Comparison of ENCODE assay signal across 8 mouse cellular contexts in the genomic region with DNA sequence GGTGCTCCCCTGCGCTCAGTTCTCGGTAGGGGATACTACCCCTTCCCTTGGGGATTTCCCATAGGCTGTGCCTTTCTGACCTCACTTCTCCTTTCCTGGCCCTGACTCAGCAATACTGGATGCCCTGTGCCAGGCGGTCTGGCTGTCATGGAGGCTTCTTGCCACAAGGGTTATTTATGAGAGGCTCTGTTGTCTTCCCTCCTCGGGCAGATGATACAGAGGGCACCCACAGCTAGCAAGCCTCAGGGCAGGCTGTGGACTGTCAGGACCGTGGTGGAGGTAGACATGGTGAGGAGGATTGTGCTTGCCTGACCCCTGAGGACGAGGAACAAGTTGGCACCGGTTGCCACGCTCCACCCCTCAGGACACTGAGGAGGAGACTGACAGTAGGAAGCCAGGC. TPM values are rescaled to one million over a fixed set of nuclear protein-coding genes. Genes with fewer than 3 reads are reported as not detected.
DNase-seq lines count a peak whose midpoint lies in the region; ATAC-seq lines count a peak whose summit lies in the region.

No protein-coding gene starts in this region.

- ATAC-seq in stomach, embryonic 15.5 days (ENCODE audit: insufficient read depth, low FRiP score, low read depth), result no peak

- no peak overlapping the region for H3K9ac ChIP-seq in stomach, embryonic 15.5 days

- H3K27ac ChIP-seq in stomach, embryonic 15.5 days, result 0 out of 2 replicates have a peak overlapping the region, but pooled peaks have one; percentile 11

- H3K4me2 ChIP-seq in stomach, embryonic 15.5 days, result no peak overlapping the region

- peaks cover 5% of the 10 kb centered on the region; the same call in 1 of the 2 replicates for H3K36me3 ChIP-seq in stomach, embryonic 15.5 days

- no peaks in the 10 kb centered on the region for H3K27me3 ChIP-seq in stomach, embryonic 15.5 days (replicated peaks)

- peaks cover 54% of the 10 kb centered on the region for H3K4me1 ChIP-seq in stomach, embryonic 15.5 days

- 58% methylated on average over 8 of the region's 8 CpGs for WGBS in stomach, embryonic 15.5 days

- DNase-seq in heart, adult 11 months, result peak; percentile 97
- DNase-seq in heart, postnatal 25 days (ENCODE audit: low spot score), result no peak
- DNase-seq in 3T3-L1 (ENCODE audit: low read depth, low spot score) (peak; percentile 25), ZHBTc4 (ENCODE audit: low read depth, low spot score) (peak; percentile 63)
- peak; percentile 56 to 59 for DNase-seq in kidney, postnatal 36 days
- DNase-seq in c-Kit-positive CD71-positive TER-119-positive erythroid progenitor cells, embryonic 14.5 days (ENCODE audit: low spot score), result no peak
- DNase-seq in thymus, postnatal 0 days (ENCODE audit: low spot score), result no peak

- H3K9me3 ChIP-seq in stomach, embryonic 15.5 days, result no peaks in the 10 kb centered on the region

- H3K4me3 ChIP-seq in stomach, embryonic 15.5 days (replicated peaks), result no peak overlapping the region

- intact Hi-C loops in heart, postnatal 25 days (cut with DNase I), result no loop called here

RNA-seq across cellular contexts. Expression of a gene that starts 28.3 kb away (rescaled TPM):
- not detected for total RNA-seq in heart, postnatal 25 days (2021)
- 3.6 and 8.0 TPM in 2 replicates for polyA plus RNA-seq in stomach, embryonic 15.5 days (2015; fragmentation: Nextera tagmentation; extraction: Ambion mirVana)
- polyA plus RNA-seq in thymus, postnatal 0 days (2015; fragmentation: Nextera tagmentation; extraction: Ambion mirVana), result 1.1 TPM in 1 of 2 replicates, not detected in the other

RNA-seq across cellular contexts. Expression of a gene that starts 34.5 kb away (rescaled TPM):
- total RNA-seq in heart, postnatal 25 days (2021), result 10 to 100 TPM; 31.6 to 35.9 TPM
- polyA plus RNA-seq in stomach, embryonic 15.5 days (2015; fragmentation: Nextera tagmentation; extraction: Ambion mirVana), result 88.7 and 92.5 TPM in 2 replicates
- 31.1 and 34.4 TPM in 2 replicates for polyA plus RNA-seq in thymus, postnatal 0 days (2015; fragmentation: Nextera tagmentation; extraction: Ambion mirVana)

RNA-seq across cellular contexts. Expression of a gene that starts 39.1 kb away (rescaled TPM):
- total RNA-seq in heart, postnatal 25 days (2021), result 10 to 100 TPM; 63.6 to 65.9 TPM
- polyA plus RNA-seq in stomach, embryonic 15.5 days (2015; fragmentation: Nextera tagmentation; extraction: Ambion mirVana), result 9.1 and 15.9 TPM in 2 replicates
- polyA plus RNA-seq in thymus, postnatal 0 days (2015; fragmentation: Nextera tagmentation; extraction: Ambion mirVana), result 5.7 and 7.9 TPM in 2 replicates

Comparison
In these comparisons a context has a peak if more than half of its experiments do, and no peak if none do; other contexts are left out.
1. DNase-seq: peak in heart, adult 11 months (single experiment), 3T3-L1 (single experiment), ZHBTc4 (single experiment) and kidney, postnatal 36 days (2 of 2); none in heart, postnatal 25 days (single experiment), c-Kit-positive CD71-positive TER-119-positive erythroid progenitor cells, embryonic 14.5 days (single experiment) and thymus, postnatal 0 days (single experiment).